Mouse (Mus musculus) right cerebral cortex, postnatal 36 days (tissue): ENCODE measurements around the gene Gtf2h1.

Experiments
- DNase-seq, 2 experiments: peaks; one replicate each; pipeline ENCODE4 v3.0.0; 2022; ENCODE audit warnings: low spot score in 2 of 2, mixed read lengths in 1 of 2

Gene Gtf2h1

GRCm38 (mm10) chr7:46849287-46849686, 53.4 kb downstream of the Gtf2h1 start:
- no peak for DNase-seq

GRCm38 (mm10) chr7:46851026-46851425, 55.1 kb downstream of the Gtf2h1 start:
- no peak for DNase-seq

GRCm38 (mm10) chr7:46852666-46853065, 56.8 kb downstream of the Gtf2h1 start:
- no peak for DNase-seq

- no peak for DNase-seq
Measured at GRCm38 (mm10) chr7:46853365-46853764, 57.5 kb downstream of the Gtf2h1 start.

GRCm38 (mm10) chr7:46855866-46856560, 60.1 kb downstream of the Gtf2h1 start:
- no peak for DNase-seq

- DNase-seq: no peak
Measured at GRCm38 (mm10) chr7:46857436-46857835, 61.5 kb downstream of the Gtf2h1 start.

- DNase-seq: no peak
Measured at GRCm38 (mm10) chr7:46859031-46859430, 63.1 kb downstream of the Gtf2h1 start.

- DNase-seq: no peak
Measured at GRCm38 (mm10) chr7:46860996-46861395, 65.1 kb downstream of the Gtf2h1 start, which contains the start of gene Ldhc. Gene Ldhc (plus strand): TSS chr7:46861203.

- no peak for DNase-seq
Measured at GRCm38 (mm10) chr7:46871988-46872387, 76.1 kb downstream of the Gtf2h1 start.
